Mouse (Mus musculus): Measurements from ENCODE around the gene Prex1.
A peak's percentile ranks its signal among the peaks of the same experiment; 100 is the strongest.

The Prex1 gene

DNA sequence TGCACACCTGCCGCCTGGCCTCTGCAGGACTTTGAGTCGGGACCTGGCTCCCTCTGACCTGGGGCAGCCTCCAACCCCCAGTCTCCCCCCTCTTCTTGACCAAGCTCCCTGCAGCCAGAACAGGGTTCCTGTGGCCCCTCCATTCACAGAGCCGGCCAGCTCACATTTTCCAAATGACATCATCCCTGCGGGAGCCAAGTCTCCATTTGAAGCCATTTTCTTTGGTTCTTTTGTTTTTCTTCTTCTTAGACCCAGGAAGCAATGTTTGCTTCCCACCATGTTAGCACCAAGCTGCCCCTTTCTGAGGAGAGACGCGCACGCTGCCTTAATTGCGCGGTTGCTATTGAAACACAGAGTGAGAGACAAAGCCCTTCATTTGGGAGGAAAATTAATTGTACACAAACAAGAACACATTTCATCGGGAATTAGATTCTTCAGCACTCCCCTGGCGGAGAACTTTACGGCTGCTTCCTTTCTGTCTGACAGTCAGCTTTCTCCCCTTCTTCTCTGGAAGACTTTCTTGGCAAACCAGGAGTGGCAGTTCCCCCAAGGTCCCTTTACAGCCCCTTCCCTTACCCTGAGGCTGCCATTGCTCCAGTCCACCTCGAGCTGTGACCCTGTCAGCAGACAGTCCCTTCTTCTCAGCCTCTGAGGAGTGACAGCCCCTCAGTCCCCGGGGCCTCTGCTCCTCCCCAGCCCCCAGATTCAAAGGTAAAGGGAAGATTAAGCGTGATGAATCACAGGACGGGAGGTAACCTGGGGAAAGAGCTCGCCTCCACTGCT, 196.0 kb downstream of the Prex1 start:
- DNase-seq (ENCODE audit: low spot score in 2 of 2), result peak; percentile 43 to 77

DNA sequence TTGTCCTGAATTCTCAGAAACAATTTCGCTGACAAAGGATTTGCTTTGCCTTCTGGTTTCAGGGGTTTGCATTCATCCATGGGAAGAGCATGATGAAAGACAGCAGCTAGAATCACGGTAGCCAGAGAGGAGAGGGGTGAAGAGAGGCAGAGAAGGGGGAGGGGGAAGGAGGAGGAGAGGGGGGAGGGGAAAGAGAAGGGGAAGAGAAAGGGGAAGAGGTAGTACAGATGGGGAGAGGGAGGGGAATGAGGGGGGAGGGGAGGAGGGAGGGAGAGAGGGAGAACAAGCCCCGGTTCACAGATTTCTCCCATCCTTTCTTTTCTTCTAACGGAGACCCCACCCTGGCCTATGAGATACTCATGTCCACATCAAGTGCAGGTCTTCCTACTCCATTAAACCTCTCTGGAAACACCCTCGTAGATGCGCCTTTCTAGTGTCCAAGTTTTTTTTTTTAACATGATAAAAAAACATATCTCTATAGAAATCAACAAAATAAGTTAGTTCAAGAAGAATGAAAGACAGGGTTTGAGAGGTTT, 196.7 kb downstream of the Prex1 start:
- DNase-seq (ENCODE audit: low spot score in 2 of 2), result no peak
